Mouse (Mus musculus): ENCODE data around the gene 4930404H24Rik. TPM values are rescaled to one million over a fixed set of nuclear protein-coding genes. Genes with fewer than 3 reads are reported as not detected.
A peak's percentile ranks its signal among the peaks of the same experiment; 100 is the strongest.
"Not testable (repeated sequence)": the region's sequence is repeated elsewhere in the genome, so short reads cannot be mapped to it uniquely, and the experiment has no call there.

Gene 4930404H24Rik
- total RNA-seq, 2 experiments from 2014 or later, result 1.4 TPM; not detected in 1

GRCm38 (mm10) chr2:153475114-153476112, 17.2 kb upstream of the 4930404H24Rik start:
- DNase-seq (ENCODE audit: low spot score in 2 of 2), result peak; percentile 40 to 53
- intact Hi-C loops (cut with DNase I), result loop anchor here (5.0 kb wide), 1 partner anchor 52 kb away; the partner anchor contains the start of gene Nol4l

DNA sequence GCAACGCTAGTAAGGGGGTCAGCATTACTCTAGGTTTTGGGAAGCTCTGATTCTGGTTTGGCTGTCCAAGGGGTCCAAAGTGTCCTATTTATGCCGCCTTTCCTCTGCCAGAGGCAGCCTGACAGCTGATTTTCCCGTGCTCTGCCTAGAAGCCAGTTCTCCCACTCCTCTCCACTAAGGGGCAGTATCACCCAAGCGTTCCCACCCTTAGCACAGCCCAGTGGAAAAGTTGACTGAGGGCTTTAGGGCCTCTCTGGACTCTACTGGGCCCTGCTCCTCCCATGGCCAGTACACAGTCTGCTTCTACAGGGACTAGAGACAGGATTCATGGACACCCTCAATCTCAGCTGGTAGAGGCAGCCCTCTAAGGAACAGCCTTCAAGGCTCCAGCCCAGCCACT, 14.0 kb upstream of the 4930404H24Rik start:
- DNase-seq (ENCODE audit: low spot score in 2 of 2), result peak; percentile 67 to 77
- intact Hi-C loops (cut with DNase I), result loop anchor here (1.0 to 5.0 kb wide), 2 partner anchors 49 to 108 kb away; partner anchors contain the start of gene Nol4l

- DNase-seq (ENCODE audit: low spot score in 2 of 2), result no peak
- intact Hi-C loops (cut with DNase I), result loop anchor here (5.0 kb wide), 1 partner anchor 48 kb away; the partner anchor contains the start of gene Nol4l
Observed at GRCm38 (mm10) chr2:153479486-153479885, 13.1 kb upstream of the 4930404H24Rik start.

- no peak for DNase-seq (ENCODE audit: low spot score in 2 of 2)
- intact Hi-C loops (cut with DNase I), result no loop called here
Observed at GRCm38 (mm10) chr2:153481108-153481860, 11.3 kb upstream of the 4930404H24Rik start.

GRCm38 (mm10) chr2:153481861-153482120, 10.8 kb upstream of the 4930404H24Rik start:
- no peak for DNase-seq (ENCODE audit: low spot score in 2 of 2)

GRCm38 (mm10) chr2:153483118-153483983, 9.2 kb upstream of the 4930404H24Rik start:
- peak; percentile 72 to 81 for DNase-seq (ENCODE audit: low spot score in 2 of 2)
- intact Hi-C loops (cut with DNase I), result no loop called here

More at GRCm38 (mm10) chr2:153481861-153482120, 10.8 kb upstream of the 4930404H24Rik start:
- intact Hi-C loops (cut with DNase I), result no loop called here

- DNase-seq (ENCODE audit: low spot score in 2 of 2), result no peak
- intact Hi-C loops (cut with DNase I), result no loop called here
Observed at GRCm38 (mm10) chr2:153484071-153484470, 8.5 kb upstream of the 4930404H24Rik start.

DNA sequence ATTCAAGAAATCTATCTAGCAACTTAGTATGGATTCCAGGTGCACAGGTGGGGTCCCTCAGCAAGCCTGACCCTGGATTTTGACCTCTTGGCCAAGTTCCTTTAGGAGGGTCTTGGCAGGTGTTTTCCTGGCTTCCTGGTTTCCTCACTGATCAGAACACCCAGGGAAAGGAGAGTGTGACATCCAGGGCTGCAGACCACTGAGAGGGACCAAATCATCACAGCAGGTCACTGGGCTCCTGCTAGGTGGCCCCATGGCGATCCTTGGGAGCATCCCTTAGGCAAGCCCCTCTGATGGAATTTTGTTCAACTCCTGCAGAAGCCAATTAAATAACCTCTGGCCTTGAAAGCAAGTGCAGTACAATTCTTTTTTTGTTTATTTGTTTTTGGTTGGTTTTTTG, 2.5 kb upstream of the 4930404H24Rik start:
- intact Hi-C loops (cut with DNase I), result no loop called here
- no peak for DNase-seq (ENCODE audit: low spot score in 2 of 2)

DNA sequence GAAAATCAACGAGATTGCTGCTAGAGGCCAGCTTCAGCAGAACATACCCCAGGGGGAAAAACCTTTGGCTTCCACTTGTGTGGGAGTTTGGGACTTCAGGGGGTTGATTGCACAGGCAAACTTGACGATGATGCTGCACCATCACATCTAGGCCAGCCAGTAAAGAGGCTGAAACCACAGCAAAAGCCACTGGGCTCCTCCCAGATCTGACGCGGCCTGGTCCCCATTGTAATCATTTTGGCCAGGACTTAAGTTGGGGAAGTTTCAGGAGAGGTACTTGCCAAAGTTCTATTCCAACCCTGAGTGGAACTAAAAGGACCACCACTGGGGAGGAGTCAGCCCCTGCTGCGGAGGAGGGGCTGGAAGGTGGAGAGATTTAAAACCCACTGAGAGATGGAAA, 1.6 kb upstream of the 4930404H24Rik start:
- DNase-seq (ENCODE audit: low spot score in 2 of 2), result no peak
- intact Hi-C loops (cut with DNase I), result no loop called here

DNA sequence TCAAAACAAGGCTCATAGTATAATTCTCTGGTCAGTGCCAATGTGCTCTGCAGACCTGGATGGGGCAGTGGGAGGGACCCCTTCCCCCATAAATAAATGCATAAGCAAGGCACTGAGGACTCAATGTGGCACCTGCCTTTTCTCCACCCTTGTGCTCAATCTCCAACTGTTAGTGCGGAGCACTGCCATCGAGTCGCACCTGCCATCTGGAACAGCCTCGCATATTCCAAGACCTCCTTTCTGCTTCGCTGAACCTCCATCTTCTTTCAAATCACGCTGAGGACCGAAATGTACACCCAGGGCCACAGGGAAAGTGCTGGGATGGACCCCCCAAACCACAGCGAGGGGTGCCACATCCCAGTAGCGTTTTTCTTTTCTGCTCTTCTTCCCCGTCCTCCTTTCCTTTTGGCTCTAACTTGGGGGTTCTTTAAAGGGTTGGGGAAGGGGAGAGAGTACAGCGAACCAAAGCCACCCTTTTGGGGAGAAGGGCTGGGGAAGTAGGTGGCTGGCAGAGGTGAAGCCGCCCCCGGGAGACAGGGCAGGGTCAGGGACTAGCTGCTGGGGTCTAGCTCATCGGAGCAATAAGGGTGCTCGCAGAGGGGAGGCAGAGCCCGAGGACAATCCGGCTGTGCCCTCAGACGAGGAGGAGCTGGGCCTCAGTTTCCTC, 945 bp upstream of the 4930404H24Rik start:
- intact Hi-C loops (cut with DNase I), result no loop called here
- DNase-seq (ENCODE audit: low spot score in 2 of 2), result no peak

DNA sequence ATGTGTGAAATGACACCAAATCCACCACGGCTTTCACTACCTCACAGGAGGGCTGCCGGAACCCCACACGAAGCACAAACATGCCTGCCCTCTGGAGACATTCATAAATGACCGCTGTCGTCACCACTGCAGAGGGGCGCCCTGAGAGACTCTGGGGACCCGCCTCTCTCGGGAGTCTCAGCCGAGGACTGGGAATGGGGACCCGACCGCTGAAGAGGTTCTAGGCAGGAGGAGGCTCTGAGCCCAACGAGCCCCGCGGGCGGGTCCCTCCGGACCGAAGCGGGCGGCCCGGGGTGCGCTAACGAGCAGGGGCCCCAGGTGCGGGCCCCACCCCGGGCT, 442 bp upstream of the 4930404H24Rik start:
- intact Hi-C loops (cut with DNase I), result no loop called here
- no peak for DNase-seq (ENCODE audit: low spot score in 2 of 2)

DNA sequence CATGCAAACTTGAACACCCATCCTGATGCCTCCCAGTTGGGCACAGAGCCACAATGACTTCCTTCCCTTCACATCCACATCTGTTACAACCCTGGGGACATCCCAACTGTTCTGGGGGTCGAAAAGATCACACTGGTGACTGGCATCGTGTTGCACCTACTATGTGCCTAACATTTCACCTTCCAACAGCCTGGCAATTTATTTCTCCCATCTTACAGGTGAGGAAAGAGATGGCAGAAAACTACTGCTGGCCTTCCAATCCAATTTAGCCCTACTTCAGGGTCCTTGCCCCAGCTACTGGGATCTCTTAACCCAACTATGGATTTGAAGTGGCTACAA, 772 bp downstream of the 4930404H24Rik start:
- intact Hi-C loops (cut with DNase I), result no loop called here
- DNase-seq (ENCODE audit: low spot score in 2 of 2), result no peak

DNA sequence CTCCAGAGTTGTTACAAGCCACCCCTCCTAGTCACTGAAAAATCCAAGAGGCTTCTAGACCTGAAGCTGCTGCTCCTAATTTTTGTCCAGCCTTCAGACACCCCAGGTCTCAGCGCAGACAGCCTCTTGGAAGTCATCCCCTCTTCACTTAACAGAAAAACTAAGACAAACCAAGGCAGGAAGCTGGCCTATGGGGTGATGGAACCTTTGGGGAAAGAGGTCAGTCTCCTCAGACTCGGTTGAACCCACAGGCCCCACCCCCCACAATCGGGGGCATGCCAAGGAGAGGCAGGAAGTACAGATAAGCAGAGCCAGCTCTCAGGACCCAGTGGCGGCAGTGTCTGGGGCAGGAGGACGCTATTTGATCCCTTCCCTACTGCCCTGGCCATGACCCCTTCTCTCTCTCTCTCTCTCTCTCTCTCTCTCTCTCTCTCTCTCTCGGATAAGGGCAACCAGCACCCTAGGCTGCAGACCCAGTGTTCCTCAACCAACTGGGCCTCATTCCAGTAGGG, 1.2 kb downstream of the 4930404H24Rik start:
- no peak for DNase-seq (ENCODE audit: low spot score in 2 of 2)
- intact Hi-C loops (cut with DNase I), result no loop called here

- intact Hi-C loops (cut with DNase I), result no loop called here
- peak in 1 of 2 experiments; percentile 59 for DNase-seq (ENCODE audit: low spot score in 2 of 2)
Observed at GRCm38 (mm10) chr2:153494293-153494811, 1.8 kb downstream of the 4930404H24Rik start.

DNA sequence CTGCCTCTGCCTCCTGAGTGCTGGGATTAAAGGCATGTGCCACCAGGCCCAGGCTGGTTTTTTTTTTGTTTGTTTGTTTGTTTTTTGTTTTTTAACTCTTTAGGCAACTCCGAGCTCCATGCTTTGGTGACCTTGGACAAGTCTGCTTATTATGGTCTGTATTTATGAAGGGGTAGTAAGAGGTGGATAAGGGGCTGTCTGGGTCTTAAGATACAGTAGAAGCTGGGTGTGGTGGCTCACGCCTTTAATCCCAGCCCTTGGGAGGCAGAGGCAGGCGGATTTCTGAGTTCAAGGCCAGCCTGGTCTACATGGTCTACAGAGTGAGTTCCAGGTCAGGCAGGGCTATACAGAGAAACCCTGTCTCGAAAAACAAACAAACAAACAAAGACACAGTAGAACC, 2.8 kb downstream of the 4930404H24Rik start:
- intact Hi-C loops (cut with DNase I); DNase-seq (ENCODE audit: low spot score in 2 of 2): not testable (repeated sequence)

GRCm38 (mm10) chr2:153495818-153496217, 3.2 kb downstream of the 4930404H24Rik start:
- intact Hi-C loops (cut with DNase I), result no loop called here
- DNase-seq (ENCODE audit: low spot score in 2 of 2), result no peak

DNA sequence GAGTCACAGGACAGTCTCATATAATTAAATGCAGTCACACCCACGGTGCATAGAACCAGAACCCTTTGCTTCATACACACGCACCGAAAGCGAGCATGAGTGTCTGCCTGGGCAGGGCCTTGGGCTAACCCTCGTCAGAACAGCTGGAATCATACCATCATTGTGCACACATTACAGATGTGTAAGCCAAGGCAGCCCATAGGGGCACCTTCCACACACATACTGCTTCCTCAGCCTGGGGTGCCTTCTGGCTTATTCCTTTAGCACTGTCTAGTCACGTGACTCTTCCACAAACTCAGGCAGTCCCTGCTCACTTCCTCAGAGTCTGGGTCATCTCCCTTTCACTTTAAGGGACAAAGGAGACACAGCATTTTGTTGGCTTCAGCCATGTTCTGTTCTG, 3.7 kb downstream of the 4930404H24Rik start:
- intact Hi-C loops (cut with DNase I), result no loop called here

DNA sequence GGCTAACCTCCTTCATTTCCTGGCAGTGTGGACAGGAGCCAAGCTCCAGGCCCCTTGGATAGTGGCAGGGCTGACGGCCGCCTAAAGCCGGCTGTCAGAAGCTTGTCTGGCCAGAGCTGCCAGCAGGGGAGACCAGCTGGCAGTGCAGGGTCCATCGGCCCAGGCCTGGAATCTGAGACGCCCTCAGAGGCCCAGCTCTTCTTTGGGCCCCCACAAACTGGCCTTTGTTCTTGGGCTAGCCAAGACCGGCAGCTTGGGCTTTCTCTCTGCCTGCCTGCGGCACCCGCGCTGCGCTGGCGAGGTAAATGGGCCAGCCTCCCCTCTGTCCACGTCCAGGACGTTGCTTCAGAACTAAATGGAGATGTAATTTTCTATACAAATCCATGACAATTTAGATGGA, 4.3 kb downstream of the 4930404H24Rik start:
- intact Hi-C loops (cut with DNase I), result no loop called here
- DNase-seq (ENCODE audit: low spot score in 2 of 2), result no peak

More for the DNA sequence above, 3.7 kb downstream of the 4930404H24Rik start:
- DNase-seq (ENCODE audit: low spot score in 2 of 2), result no peak

DNA sequence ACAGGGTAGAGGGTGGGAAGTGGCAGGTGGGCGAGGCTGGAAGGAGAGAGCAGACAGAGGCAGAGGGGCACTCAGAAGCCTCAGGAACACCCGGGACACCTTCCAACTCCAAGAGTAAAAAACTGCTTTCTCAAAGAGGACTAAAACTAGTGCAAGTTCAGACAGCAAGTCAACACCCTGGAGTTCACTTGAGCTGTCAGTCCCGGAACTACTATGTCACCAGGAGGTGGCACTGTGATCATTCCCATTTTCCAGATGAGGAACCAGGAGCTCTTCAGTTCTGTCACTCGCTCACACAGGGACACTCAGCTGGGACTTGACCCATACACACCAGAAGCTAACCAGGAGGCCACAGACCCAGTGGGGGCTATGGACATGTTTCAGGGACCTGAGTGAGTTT, 6.6 kb downstream of the 4930404H24Rik start:
- intact Hi-C loops (cut with DNase I), result no loop called here
- DNase-seq (ENCODE audit: low spot score in 2 of 2), result no peak

All from left cerebral cortex, postnatal 14 days (tissue).